Mouse (Mus musculus) adrenal gland, postnatal 25 days (tissue): ENCODE results near the gene Gm45021. TPM values are rescaled to one million over a fixed set of nuclear protein-coding genes. Genes with fewer than 3 reads are reported as not detected.
"Not testable (repeated sequence)": the region's sequence is repeated elsewhere in the genome, so short reads cannot be mapped to it uniquely, and the experiment has no call there.

Source experiments
- DNase-seq: peaks from one replicate; pipeline ENCODE4 v3.0.0; 2021; ENCODE audit warnings: mixed read lengths
- total RNA-seq: library from RNA; stranded (reverse); gene quantifications from 2 replicates; pipeline ENCODE4 v1.2.3, GENCODE M21; 2021

Gene Gm45021
- total RNA-seq, 1 experiment from 2014 or later = not detected

DNA sequence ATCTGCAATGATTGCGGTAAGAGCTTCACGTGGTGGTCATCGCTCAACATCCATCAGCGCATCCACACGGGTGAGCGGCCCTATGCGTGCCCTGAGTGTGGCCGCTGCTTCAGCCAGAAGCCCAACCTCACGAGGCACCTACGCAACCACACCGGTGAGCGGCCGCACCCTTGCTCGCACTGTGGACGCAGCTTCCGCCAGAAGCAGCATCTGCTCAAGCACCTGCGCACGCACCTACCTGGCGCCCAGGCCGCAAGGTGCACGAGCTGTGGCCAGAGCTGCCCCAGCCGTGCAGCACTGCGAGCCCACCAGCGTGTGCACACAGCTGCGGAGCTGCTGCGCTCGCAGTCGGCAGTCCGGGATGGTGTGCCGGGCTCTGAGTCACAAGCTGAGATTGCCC lies 30.6 kb downstream of the Gm45021 start:
- DNase-seq = no peak

- DNase-seq = not testable (repeated sequence)
Measured at GRCm38 (mm10) chr6:48622186-48622843, 32.9 kb downstream of the Gm45021 start.

DNA sequence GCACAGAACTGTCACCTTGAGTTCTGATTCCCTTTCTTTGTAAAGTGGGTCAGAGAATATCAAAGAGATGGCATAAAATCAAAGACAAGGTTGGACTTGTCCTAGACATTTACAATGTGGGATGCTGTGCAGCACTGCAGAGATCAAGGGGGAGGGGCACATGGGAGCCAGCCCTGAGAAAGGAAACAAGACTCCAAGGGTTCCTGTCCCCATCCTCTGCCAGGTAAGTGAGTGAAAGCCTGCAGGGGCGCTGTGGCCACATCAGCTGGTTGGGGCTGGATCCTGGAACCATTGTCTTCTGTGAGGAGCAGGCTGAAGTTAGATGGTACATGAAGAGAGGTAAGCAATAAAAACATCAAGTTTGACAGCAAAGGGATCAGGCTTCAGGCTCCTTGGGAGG lies 34.0 kb downstream of the Gm45021 start:
- peak; percentile 36 for DNase-seq

- DNase-seq = no peak
Measured at GRCm38 (mm10) chr6:48626464-48626863, 37.1 kb downstream of the Gm45021 start, which contains the start of gene AI854703. Gene AI854703 (plus strand): TSS chr6:48626764.

- DNase-seq = peak; percentile 62
Measured at GRCm38 (mm10) chr6:48626984-48627383, 37.6 kb downstream of the Gm45021 start.

- DNase-seq = no peak
Measured at GRCm38 (mm10) chr6:48627511-48627924, 38.1 kb downstream of the Gm45021 start.

- DNase-seq = no peak
Measured at GRCm38 (mm10) chr6:48628377-48628776, 39.0 kb downstream of the Gm45021 start.

DNA sequence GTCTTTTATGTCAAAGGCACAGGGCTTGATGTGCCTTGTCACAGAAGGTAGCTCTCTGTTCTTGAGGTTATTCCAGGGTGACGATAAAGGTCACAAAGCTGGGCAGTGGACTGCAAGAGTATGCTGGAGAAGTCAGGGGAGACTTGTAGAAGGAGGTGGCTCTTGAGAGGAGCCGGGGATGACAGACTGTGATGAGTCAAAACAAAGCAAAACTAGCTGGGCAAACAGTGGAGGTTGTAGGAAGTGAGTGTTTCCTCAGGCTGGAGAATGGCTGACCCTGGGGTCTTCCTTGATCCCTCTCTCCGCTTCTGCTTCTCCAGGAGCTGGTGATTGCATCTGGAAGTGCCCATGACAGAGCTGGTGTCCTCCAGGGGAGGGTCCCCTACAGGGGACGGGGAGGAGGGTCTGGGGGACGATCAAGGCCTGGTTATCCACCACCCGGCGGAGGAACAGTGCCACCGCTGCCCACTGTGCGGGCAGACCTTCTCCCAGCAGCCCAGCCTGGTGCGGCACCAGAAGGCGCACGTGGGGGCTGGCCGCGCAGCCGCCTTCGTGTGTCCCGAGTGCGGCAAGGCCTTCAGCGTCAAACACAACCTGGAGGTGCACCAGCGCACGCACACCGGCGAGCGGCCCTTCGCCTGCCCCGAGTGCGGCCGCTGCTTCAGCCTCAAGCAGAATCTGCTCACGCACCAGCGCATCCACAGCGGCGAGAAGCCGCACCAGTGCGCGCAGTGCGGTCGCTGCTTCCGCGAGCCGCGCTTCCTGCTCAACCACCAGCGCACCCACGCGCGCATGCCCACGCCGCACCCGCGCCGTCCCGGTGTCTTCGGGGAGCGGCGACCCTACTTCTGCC lies 39.6 kb downstream of the Gm45021 start:
- DNase-seq = no peak

DNA sequence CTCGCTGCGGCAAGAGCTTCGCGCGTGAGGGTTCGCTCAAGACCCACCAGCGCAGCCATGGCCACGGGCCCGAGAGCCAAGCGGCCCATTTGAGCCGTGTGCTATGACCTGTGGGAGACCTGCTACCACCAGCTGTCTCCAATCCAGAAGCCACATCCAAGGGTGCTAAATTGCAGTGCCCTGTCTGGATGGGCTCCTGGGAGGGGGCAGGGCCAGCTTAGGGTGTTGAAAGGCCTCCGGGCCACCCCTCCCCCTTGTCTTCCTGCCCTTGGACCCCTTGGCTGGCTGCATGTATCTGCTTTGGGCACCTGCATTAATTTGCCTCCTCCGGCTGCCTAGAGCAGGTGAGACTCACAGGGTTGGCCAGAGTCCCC lies 40.2 kb downstream of the Gm45021 start:
- DNase-seq = no peak

- no peak for DNase-seq
Measured at GRCm38 (mm10) chr6:48630831-48631230, 41.4 kb downstream of the Gm45021 start.

- DNase-seq = no peak
Measured at GRCm38 (mm10) chr6:48635105-48635504, 45.7 kb downstream of the Gm45021 start.

GRCm38 (mm10) chr6:48636515-48636914 lies 47.1 kb downstream of the Gm45021 start:
- DNase-seq = no peak

DNA sequence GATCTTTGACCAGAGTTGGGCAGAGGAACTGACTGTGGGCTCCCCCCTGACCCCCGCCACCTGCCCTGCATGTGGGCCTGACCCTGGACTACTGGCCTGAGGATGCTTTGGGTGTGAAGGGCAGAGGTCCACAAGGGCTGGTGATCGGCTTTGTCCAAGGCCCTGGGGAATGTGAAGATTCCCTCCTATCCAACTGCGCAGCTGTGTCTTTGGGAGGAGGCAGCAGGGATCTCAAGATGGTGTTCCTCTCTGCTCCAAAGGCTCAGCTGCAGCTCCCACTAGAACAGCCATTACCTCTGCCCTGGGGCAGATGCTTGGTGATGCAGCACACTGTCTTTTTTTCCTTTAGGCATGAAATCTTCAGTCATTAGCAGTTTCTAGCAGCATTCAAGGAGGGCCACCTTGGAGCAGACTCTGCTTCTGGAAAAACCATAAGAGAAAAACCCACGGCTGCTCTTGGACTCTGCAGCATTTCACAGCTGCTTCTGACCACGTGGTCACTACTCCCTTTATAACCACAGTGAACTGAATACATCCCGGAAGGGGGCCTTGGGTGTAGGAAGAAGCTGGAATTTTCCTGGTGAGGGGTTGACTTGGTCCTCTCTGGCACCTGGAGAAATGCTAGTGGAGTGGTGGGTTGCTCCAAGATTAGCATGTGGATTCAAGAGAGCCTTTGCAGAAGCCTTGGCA lies 48.5 kb downstream of the Gm45021 start:
- no peak for DNase-seq

DNA sequence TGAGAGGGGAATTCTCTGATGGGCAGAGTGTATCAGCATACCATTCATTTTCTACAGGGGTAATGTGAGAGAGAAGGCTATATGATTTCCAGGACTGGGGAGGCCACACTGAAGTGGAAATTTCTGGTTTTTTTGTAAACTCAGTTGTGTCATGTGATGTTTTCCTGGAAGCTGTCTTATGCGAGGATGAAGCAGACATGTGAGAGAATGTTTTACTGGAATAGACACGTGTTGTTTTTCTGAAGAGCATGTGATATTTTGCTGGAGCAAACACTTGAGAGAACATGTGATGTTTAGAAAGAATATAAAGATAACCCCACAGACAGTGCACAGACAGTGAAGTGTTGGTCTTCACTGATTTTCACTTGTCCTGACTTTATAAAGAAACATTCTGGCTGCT lies 49.1 kb downstream of the Gm45021 start:
- no peak for DNase-seq

DNA sequence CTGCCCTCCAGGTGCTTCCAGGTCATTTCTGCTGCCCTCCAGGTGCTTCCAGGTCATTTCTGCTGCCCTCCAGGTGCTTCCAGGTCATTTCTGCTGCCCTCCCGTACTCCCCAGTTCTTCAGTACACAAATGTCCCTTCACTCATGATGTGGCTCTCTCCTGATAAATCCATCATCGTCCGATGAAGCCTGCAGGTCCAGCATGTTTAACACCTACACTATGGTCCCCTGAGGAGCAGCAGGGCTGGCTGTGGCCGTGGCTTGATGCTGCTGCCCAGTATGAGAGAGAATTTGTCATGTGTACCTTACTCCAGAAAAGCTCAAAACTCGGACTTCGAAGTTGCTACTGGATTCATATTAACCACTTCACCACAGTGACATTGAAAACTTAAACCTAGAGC lies 52.0 kb downstream of the Gm45021 start:
- DNase-seq = no peak

GRCm38 (mm10) chr6:48642764-48643292 lies 53.4 kb downstream of the Gm45021 start:
- no peak for DNase-seq

GRCm38 (mm10) chr6:48645660-48646308 lies 56.4 kb downstream of the Gm45021 start:
- DNase-seq = peak; percentile 69

- DNase-seq = no peak
Measured at GRCm38 (mm10) chr6:48646309-48646690, 56.9 kb downstream of the Gm45021 start.

GRCm38 (mm10) chr6:48646995-48647394 lies 57.6 kb downstream of the Gm45021 start, which contains the start of gene Gimap8:
Gene Gimap8 (plus strand): TSS chr6:48647234.
- DNase-seq = no peak

GRCm38 (mm10) chr6:48647611-48648010 lies 58.2 kb downstream of the Gm45021 start:
- DNase-seq = no peak

- no peak for DNase-seq
Measured at GRCm38 (mm10) chr6:48648779-48649178, 59.4 kb downstream of the Gm45021 start.

- DNase-seq = no peak
Measured at GRCm38 (mm10) chr6:48650041-48650440, 60.6 kb downstream of the Gm45021 start.
